Mouse (Mus musculus) small intestine, adult 2 months (tissue): ENCODE results near the gene Emp3. TPM values are rescaled to one million over a fixed set of nuclear protein-coding genes. Genes with fewer than 3 reads are reported as not detected.
A peak's percentile ranks its signal among the peaks of the same experiment; 100 is the strongest.

Experiments
- H3K27ac ChIP-seq: fragments of 200-500 bp; 2 replicates; pipeline ENCODE4 v1.5.1; 2012; ENCODE audit warnings: low read depth, low read length, control low read depth, inconsistent platforms; ENCODE audit not compliant: insufficient read depth
- H3K27me3 ChIP-seq: fragments of 200-500 bp; 2 replicates; pipeline ENCODE4 v1.6.1; 2012; ENCODE audit warnings: mild to moderate bottlenecking, moderate library complexity, low read length, inconsistent platforms; ENCODE audit not compliant: control insufficient read depth, insufficient read depth
- H3K36me3 ChIP-seq: fragments of 200-500 bp; 2 replicates; pipeline ENCODE4 v1.6.1; 2012; ENCODE audit warnings: mild to moderate bottlenecking, low read length, control low read depth, inconsistent platforms; ENCODE audit not compliant: control insufficient read depth, insufficient read depth
- H3K4me1 ChIP-seq: fragments of 200-500 bp; 2 replicates; pipeline ENCODE4 v1.6.1; 2012; ENCODE audit warnings: low read length, inconsistent platforms, mixed read lengths; ENCODE audit not compliant: control insufficient read depth, insufficient read depth, insufficient read length
- H3K4me3 ChIP-seq: fragments of 200-500 bp; 2 replicates; pipeline ENCODE4 v1.5.1; 2012; ENCODE audit warnings: low read depth, mild to moderate bottlenecking, control low read depth, inconsistent platforms, low read length, moderate library complexity
- CTCF ChIP-seq: fragments of 200-500 bp; IDR thresholded peaks from 2 replicates; pipeline ENCODE4 v1.5.1; 2012; ENCODE audit warnings: low read depth, mild to moderate bottlenecking, control low read depth, inconsistent platforms, low read length, moderate library complexity, mixed read lengths; ENCODE audit not compliant: insufficient replicate concordance, insufficient read length; ENCODE audit errors: extremely low read depth
- POLR2A ChIP-seq: fragments of 200-500 bp; IDR thresholded peaks from 2 replicates; pipeline ENCODE4 v1.6.1; 2012; ENCODE audit warnings: low read depth, mild to moderate bottlenecking, control low read depth, inconsistent platforms, low read length, moderate library complexity
- WGBS: fragments of 180-500 bp; shearing (Covaris S2); methylation state at CpG from one replicate; pipeline ENCODE4 v1.1.7; 2018; 5-methylcytosine and 5-hydroxymethylcytosine counted together
- polyA plus RNA-seq: library from polyadenylated mRNA; depleted of rRNA; stranded (reverse); fragments of >200 nt; gene quantifications from 2 replicates; pipeline ENCODE4 v1.2.3, GENCODE M21; 2012

Emp3 gene
- polyA plus RNA-seq, 1 experiment, result 49.1 TPM

DNA sequence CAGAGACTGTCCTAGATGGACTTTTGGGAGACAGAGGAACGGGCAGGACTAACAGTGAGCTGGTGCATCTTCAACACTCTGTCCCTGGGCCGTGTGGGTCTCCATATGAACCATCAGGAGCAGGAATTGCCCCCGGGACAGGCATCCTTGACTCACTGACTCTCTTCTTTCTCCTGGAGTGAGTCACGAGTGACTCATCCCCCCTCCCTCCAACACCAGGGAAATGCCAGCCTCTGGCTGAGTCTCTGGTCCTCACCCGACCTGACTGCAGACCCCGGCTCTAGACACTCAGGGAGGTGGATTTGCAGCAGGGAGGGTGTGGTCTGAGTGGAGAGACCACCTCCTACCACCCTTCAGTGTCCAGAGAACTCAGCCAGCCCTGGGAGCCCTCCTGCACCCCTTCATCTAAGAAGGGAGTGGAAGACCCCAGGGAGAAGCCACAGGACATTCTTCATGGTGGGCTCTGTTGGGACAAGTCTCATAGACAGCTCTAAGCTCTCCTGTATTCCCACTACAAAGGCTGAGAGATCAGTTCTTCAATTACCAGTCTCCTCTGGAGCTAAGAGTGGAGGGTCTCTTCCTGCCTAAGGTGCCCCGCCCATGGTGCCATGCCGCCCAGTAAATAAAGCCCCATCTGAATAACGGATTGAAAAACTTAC lies 492 bp downstream of the Emp3 start:
- WGBS, result 42% methylated on average over 9 of the region's 9 CpGs
- H3K4me3 ChIP-seq, result peak overlapping the region; percentile 59
- no peak for TF ChIP-seq CTCF
- TF ChIP-seq POLR2A, result no peak
- peaks cover 43% of the 10 kb centered on the region for H3K4me1 ChIP-seq
- no peaks in the 10 kb centered on the region for H3K36me3 ChIP-seq
- H3K27me3 ChIP-seq, result no peaks in the 10 kb centered on the region
- peak overlapping the region; percentile 57 for H3K27ac ChIP-seq

DNA sequence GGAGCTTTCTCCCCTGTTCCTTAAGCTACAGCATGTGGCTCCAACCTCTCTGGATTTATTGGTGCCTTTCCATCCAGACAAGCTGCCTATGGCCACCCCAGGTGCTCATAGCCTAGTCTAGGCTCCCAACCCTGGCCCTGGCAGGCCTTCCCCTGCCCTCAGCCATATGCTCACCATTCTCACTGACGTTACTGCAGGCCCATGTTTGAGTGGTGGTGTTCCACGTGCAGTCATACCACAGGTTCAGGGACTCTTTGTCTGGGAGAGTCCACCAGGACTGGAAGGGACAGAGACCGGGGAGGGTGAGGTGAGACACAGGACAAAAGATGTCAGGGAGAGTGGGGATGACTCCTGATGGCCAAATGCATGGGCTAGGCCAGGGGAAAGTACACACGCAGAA lies 1.4 kb downstream of the Emp3 start:
- peaks cover 43% of the 10 kb centered on the region for H3K4me1 ChIP-seq
- H3K27me3 ChIP-seq, result no peaks in the 10 kb centered on the region
- H3K27ac ChIP-seq, result peak overlapping the region; percentile 2; the same call in 1 of the 2 replicates
- H3K4me3 ChIP-seq, result peak overlapping the region; percentile 59
- TF ChIP-seq CTCF (no peak), POLR2A (no peak)
- H3K36me3 ChIP-seq, result no peaks in the 10 kb centered on the region
- 76% methylated on average over 4 of the region's 4 CpGs for WGBS

DNA sequence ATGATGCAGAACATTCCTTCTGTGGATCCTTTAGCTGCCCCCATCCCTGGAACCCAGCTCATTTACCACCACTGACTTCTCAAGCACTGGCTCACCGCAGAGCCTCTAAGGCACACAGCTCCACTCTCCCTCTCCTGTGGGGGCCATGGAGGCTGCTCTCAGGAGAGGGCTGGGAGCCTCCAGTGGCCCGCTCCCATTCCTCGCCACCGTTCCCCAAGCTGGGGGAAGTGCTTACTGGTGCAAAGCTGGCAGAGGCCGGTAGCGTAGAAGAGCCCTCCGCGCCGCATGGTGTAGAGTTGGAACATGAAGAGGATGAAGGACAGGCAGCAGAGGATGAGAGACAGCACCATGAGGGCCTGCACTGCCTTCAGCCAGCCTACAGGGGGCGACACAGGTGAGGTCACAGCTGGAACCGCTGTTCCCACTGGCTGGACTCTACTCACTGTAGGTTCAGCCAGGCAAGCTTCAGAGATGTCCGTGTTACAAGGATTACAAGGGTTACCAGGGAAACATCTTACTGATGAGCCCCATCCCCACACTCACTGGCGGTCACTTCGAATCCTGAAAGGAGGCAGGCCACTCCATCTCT lies 2.0 kb downstream of the Emp3 start:
- WGBS, result 84% methylated on average over 14 of the region's 14 CpGs
- peaks cover 38% of the 10 kb centered on the region for H3K4me1 ChIP-seq

DNA sequence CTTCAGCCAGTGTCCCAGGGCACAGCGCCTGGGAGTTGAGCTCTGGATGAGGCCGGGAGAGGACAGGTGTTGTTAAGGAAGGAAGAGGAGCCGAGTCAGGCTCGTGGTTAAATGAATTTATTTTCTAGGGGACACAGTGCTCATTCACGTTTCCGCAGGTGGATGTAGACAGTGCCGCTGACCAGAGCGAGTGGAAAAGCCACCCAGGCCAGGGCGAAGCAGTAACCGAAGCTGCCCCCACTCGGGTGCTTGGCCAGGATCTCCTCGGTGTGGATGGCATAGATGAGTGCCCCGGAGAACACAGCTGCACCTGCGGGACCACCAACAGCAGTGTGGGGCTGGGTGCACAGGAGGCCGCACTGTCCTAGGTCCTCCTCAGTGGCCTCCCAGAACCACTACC lies 3.3 kb downstream of the Emp3 start:
- WGBS, result 65% methylated on average over 15 of the region's 15 CpGs
- H3K4me3 ChIP-seq, result peak overlapping the region; percentile 22; the same call in 1 of the 2 replicates
- H3K27me3 ChIP-seq, result no peaks in the 10 kb centered on the region
- H3K4me1 ChIP-seq, result peaks cover 35% of the 10 kb centered on the region
- peaks cover 2% of the 10 kb centered on the region for H3K36me3 ChIP-seq
- peak overlapping the region; percentile 73 for H3K27ac ChIP-seq
- TF ChIP-seq CTCF (no peak), POLR2A (no peak)

More for the DNA sequence above, 2.0 kb downstream of the Emp3 start:
- no peak overlapping the region for H3K4me3 ChIP-seq
- TF ChIP-seq POLR2A (no peak), CTCF (peak; percentile 53; the same call in 1 of the 2 replicates)
- no peak overlapping the region for H3K27ac ChIP-seq
- no peaks in the 10 kb centered on the region for H3K36me3 ChIP-seq
- H3K27me3 ChIP-seq, result no peaks in the 10 kb centered on the region

DNA sequence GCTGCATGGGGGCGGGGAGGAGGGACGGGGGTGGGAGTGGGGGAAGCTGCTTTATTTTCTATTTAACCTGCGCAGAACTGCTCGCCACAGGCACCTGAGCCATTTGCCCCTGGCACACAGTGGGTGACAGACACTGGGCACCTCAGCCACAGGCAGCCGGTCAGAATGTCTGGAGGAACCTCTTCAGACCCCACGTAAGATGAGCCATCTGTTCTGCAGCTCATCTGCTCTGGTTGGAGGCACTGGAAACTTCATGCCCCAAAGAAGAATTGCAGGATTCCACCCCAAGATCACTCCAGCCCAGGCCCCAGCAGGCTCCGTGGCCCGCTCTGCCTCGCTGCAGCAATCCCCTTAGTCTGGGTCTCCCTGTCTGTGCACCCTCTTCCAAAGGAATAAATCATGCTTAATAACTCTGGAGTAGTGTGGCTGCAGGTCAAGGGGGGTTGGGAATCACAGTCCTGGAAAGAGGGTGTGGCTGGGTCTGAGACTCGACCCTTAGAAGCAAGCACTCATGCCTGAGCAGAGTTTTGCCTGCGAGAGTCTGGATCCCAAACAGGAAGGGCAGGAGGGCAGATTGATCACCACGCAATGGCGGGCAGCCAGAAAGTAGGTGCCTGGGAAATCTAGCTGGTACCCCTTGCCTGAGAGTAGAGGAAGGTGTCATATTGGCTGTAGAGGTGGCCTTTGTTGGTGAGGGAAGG lies 4.0 kb downstream of the Emp3 start:
- H3K4me1 ChIP-seq, result peaks cover 30% of the 10 kb centered on the region
- H3K4me3 ChIP-seq, result peak overlapping the region; percentile 14; the same call in 1 of the 2 replicates
- H3K27me3 ChIP-seq, result no peaks in the 10 kb centered on the region
- H3K36me3 ChIP-seq, result peaks cover 2% of the 10 kb centered on the region
- TF ChIP-seq CTCF (no peak), POLR2A (no peak)
- WGBS, result 13% methylated on average over 13 of the region's 13 CpGs
- peak overlapping the region; percentile 73 for H3K27ac ChIP-seq

DNA sequence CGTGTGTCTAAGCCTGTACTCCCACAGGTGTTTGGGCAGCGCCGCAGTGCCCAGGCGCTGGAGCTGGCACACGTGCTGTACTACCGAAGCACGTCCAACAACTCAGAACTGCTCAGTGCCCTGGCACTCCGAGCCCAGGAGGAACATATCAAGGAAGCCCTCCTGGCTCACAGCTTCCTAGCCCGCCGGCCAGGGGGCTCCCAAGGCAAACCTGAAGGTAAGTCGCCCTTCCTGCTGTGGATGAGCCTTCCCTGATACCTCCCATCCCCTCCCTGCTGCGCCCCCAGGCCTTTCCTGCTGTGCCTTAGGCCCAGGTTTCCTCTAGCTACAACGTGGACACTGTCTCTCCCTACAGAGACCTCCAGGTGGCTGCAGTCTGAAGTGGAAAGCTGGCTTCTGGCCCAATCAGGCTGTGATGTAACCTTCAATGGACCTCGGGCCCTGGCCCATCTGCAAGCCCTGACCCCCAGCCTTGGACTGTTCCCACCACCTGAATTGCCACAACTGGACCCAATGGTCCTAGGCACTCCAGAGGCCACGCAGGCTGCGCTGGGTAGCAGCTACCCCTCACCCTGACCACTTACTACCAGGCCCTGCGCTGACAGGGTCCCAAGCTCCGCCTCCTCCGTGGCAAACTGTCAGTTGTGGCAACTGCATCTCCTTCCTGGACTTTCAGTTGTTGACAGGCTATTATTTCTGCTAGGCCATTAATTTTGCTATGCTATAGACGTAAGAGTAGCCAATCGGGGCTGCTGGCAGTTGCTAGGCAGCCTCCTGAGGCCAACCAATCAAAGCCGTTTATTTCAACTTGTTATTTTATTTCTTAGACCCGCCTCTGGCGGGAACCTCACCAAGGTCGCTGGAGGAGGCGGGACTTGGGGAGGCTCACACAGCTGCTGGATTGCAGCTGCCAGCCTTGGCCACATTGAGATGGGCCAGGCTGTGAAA lies 4.9 kb downstream of the Emp3 start:
- 29% methylated on average over 26 of the region's 26 CpGs for WGBS
- peaks cover 5% of the 10 kb centered on the region for H3K36me3 ChIP-seq
- H3K27ac ChIP-seq, result peak overlapping the region; percentile 42; the same call in 1 of the 2 replicates
- H3K4me1 ChIP-seq, result peaks cover 27% of the 10 kb centered on the region
- H3K4me3 ChIP-seq, result peak overlapping the region; percentile 52
- no peaks in the 10 kb centered on the region for H3K27me3 ChIP-seq
- no peak for TF ChIP-seq POLR2A
- TF ChIP-seq CTCF, result no peak
